Mouse (Mus musculus): ENCODE data around the gene Nrip1. TPM values are rescaled to one million over a fixed set of nuclear protein-coding genes. Genes with fewer than 3 reads are reported as not detected.

Nrip1 gene
- polyA plus RNA-seq, 1 experiment from 2014 or later: 29.0 TPM

- Histone ChIP-seq H3K9ac (replicated peaks; ENCODE audit: low read length) (no peak overlapping the region), H3K4me3 (ENCODE audit: low read depth, low read length) (no peak overlapping the region), H3K36me3 (replicated peaks; ENCODE audit: control insufficient read depth, insufficient read depth, low read depth, low read length) (no peaks in the 10 kb centered on the region), H3K27me3 (ENCODE audit: control insufficient read depth, insufficient read depth, low read length) (no peaks in the 10 kb centered on the region), H3K27ac (replicated peaks; ENCODE audit: low read depth, low read length) (no peak overlapping the region), H3K9me3 (replicated peaks; ENCODE audit: control insufficient read depth, low read length) (no peaks in the 10 kb centered on the region), H3K4me1 (ENCODE audit: control insufficient read depth, insufficient read depth, low read length) (no peaks in the 10 kb centered on the region), H3K4me2 (ENCODE audit: low read depth, low read length) (no peak overlapping the region)
- whole genome bisulfite sequencing: 91% methylated on average over 3 of the region's 3 CpGs
- ATAC-seq (replicated peaks; ENCODE audit: insufficient number of reproducible peaks, low FRiP score, low TSS enrichment, low read depth): no peak
- no peak for DNase-seq (ENCODE audit: low spot score)
Measured at GRCm38 (mm10) chr16:76315642-76316041, 58.0 kb downstream of the Nrip1 start.

- Histone ChIP-seq H3K9me3 (replicated peaks; ENCODE audit: control insufficient read depth, low read length) (no peaks in the 10 kb centered on the region), H3K4me2 (ENCODE audit: low read depth, low read length) (no peak overlapping the region), H3K27me3 (ENCODE audit: control insufficient read depth, insufficient read depth, low read length) (no peaks in the 10 kb centered on the region), H3K4me1 (ENCODE audit: control insufficient read depth, insufficient read depth, low read length) (no peaks in the 10 kb centered on the region), H3K27ac (replicated peaks; ENCODE audit: low read depth, low read length) (no peak overlapping the region), H3K36me3 (replicated peaks; ENCODE audit: control insufficient read depth, insufficient read depth, low read depth, low read length) (no peaks in the 10 kb centered on the region), H3K9ac (replicated peaks; ENCODE audit: low read length) (no peak overlapping the region), H3K4me3 (ENCODE audit: low read depth, low read length) (no peak overlapping the region)
- no peak for DNase-seq (ENCODE audit: low spot score)
- WGBS: 86% methylated on average over 12 of the region's 12 CpGs
- no peak for ATAC-seq (replicated peaks; ENCODE audit: insufficient number of reproducible peaks, low FRiP score, low TSS enrichment, low read depth)
Measured at GRCm38 (mm10) chr16:76314013-76314950, 59.3 kb downstream of the Nrip1 start.

- DNase-seq (ENCODE audit: low spot score) (no peak), ATAC-seq (replicated peaks; ENCODE audit: insufficient number of reproducible peaks, low FRiP score, low TSS enrichment, low read depth) (no peak)
- WGBS: 57% methylated on average over 1 of the region's 1 CpGs
- Histone ChIP-seq H3K4me2 (ENCODE audit: low read depth, low read length) (no peak overlapping the region), H3K9me3 (replicated peaks; ENCODE audit: control insufficient read depth, low read length) (no peaks in the 10 kb centered on the region), H3K9ac (replicated peaks; ENCODE audit: low read length) (no peak overlapping the region), H3K27ac (replicated peaks; ENCODE audit: low read depth, low read length) (no peak overlapping the region), H3K27me3 (ENCODE audit: control insufficient read depth, insufficient read depth, low read length) (no peaks in the 10 kb centered on the region), H3K4me1 (ENCODE audit: control insufficient read depth, insufficient read depth, low read length) (no peaks in the 10 kb centered on the region), H3K4me3 (ENCODE audit: low read depth, low read length) (no peak overlapping the region), H3K36me3 (replicated peaks; ENCODE audit: control insufficient read depth, insufficient read depth, low read depth, low read length) (no peaks in the 10 kb centered on the region)
Measured at GRCm38 (mm10) chr16:76312887-76313420, 60.7 kb downstream of the Nrip1 start.

- no peak for ATAC-seq (replicated peaks; ENCODE audit: insufficient number of reproducible peaks, low FRiP score, low TSS enrichment, low read depth)
- 88% methylated on average over 2 of the region's 2 CpGs for WGBS
Measured at GRCm38 (mm10) chr16:76310791-76311190, 62.8 kb downstream of the Nrip1 start.

GRCm38 (mm10) chr16:76310286-76310685, 63.3 kb downstream of the Nrip1 start:
- DNase-seq (ENCODE audit: low spot score) (no peak), ATAC-seq (replicated peaks; ENCODE audit: insufficient number of reproducible peaks, low FRiP score, low TSS enrichment, low read depth) (no peak)
- H3K4me3 ChIP-seq (ENCODE audit: low read depth, low read length): no peak overlapping the region
- H3K27me3 ChIP-seq (ENCODE audit: control insufficient read depth, insufficient read depth, low read length): no peaks in the 10 kb centered on the region
- no peaks in the 10 kb centered on the region for H3K4me1 ChIP-seq (ENCODE audit: control insufficient read depth, insufficient read depth, low read length)
- 80% methylated on average over 8 of the region's 8 CpGs for WGBS
- H3K9ac ChIP-seq (replicated peaks; ENCODE audit: low read length): no peak overlapping the region
- no peaks in the 10 kb centered on the region for H3K9me3 ChIP-seq (replicated peaks; ENCODE audit: control insufficient read depth, low read length)
- H3K36me3 ChIP-seq (replicated peaks; ENCODE audit: control insufficient read depth, insufficient read depth, low read depth, low read length): no peaks in the 10 kb centered on the region
- no peak overlapping the region for H3K27ac ChIP-seq (replicated peaks; ENCODE audit: low read depth, low read length)
- no peak overlapping the region for H3K4me2 ChIP-seq (ENCODE audit: low read depth, low read length)

More at GRCm38 (mm10) chr16:76310791-76311190, 62.8 kb downstream of the Nrip1 start:
- no peaks in the 10 kb centered on the region for H3K36me3 ChIP-seq (replicated peaks; ENCODE audit: control insufficient read depth, insufficient read depth, low read depth, low read length)
- H3K4me1 ChIP-seq (ENCODE audit: control insufficient read depth, insufficient read depth, low read length): no peaks in the 10 kb centered on the region
- H3K27ac ChIP-seq (replicated peaks; ENCODE audit: low read depth, low read length): no peak overlapping the region
- no peaks in the 10 kb centered on the region for H3K9me3 ChIP-seq (replicated peaks; ENCODE audit: control insufficient read depth, low read length)
- no peaks in the 10 kb centered on the region for H3K27me3 ChIP-seq (ENCODE audit: control insufficient read depth, insufficient read depth, low read length)
- H3K4me3 ChIP-seq (ENCODE audit: low read depth, low read length): no peak overlapping the region
- no peak overlapping the region for H3K4me2 ChIP-seq (ENCODE audit: low read depth, low read length)
- no peak overlapping the region for H3K9ac ChIP-seq (replicated peaks; ENCODE audit: low read length)
- no peak for DNase-seq (ENCODE audit: low spot score)

- H3K27ac ChIP-seq (replicated peaks; ENCODE audit: low read depth, low read length): no peak overlapping the region
- ATAC-seq (replicated peaks; ENCODE audit: insufficient number of reproducible peaks, low FRiP score, low TSS enrichment, low read depth) (no peak), DNase-seq (ENCODE audit: low spot score) (no peak)
- H3K4me1 ChIP-seq (ENCODE audit: control insufficient read depth, insufficient read depth, low read length): no peaks in the 10 kb centered on the region
- no peak overlapping the region for H3K9ac ChIP-seq (replicated peaks; ENCODE audit: low read length)
- no peaks in the 10 kb centered on the region for H3K36me3 ChIP-seq (replicated peaks; ENCODE audit: control insufficient read depth, insufficient read depth, low read depth, low read length)
- no peak overlapping the region for H3K4me2 ChIP-seq (ENCODE audit: low read depth, low read length)
- H3K4me3 ChIP-seq (ENCODE audit: low read depth, low read length): no peak overlapping the region
- H3K9me3 ChIP-seq (replicated peaks; ENCODE audit: control insufficient read depth, low read length): no peaks in the 10 kb centered on the region
- H3K27me3 ChIP-seq (ENCODE audit: control insufficient read depth, insufficient read depth, low read length): no peaks in the 10 kb centered on the region
- WGBS: 86% methylated on average over 7 of the region's 7 CpGs
Measured at GRCm38 (mm10) chr16:76309280-76309679, 64.3 kb downstream of the Nrip1 start.

- no peak overlapping the region for H3K27ac ChIP-seq (replicated peaks; ENCODE audit: low read depth, low read length)
- no peak for ATAC-seq (replicated peaks; ENCODE audit: insufficient number of reproducible peaks, low FRiP score, low TSS enrichment, low read depth)
- H3K9me3 ChIP-seq (replicated peaks; ENCODE audit: control insufficient read depth, low read length): no peaks in the 10 kb centered on the region
- H3K4me2 ChIP-seq (ENCODE audit: low read depth, low read length): no peak overlapping the region
- 85% methylated on average over 3 of the region's 3 CpGs for WGBS
- DNase-seq (ENCODE audit: low spot score): no peak
- H3K4me1 ChIP-seq (ENCODE audit: control insufficient read depth, insufficient read depth, low read length): no peaks in the 10 kb centered on the region
- no peak overlapping the region for H3K9ac ChIP-seq (replicated peaks; ENCODE audit: low read length)
- no peak overlapping the region for H3K4me3 ChIP-seq (ENCODE audit: low read depth, low read length)
- no peaks in the 10 kb centered on the region for H3K27me3 ChIP-seq (ENCODE audit: control insufficient read depth, insufficient read depth, low read length)
- no peaks in the 10 kb centered on the region for H3K36me3 ChIP-seq (replicated peaks; ENCODE audit: control insufficient read depth, insufficient read depth, low read depth, low read length)
Measured at GRCm38 (mm10) chr16:76307039-76307438, 66.6 kb downstream of the Nrip1 start.

- Histone ChIP-seq H3K4me1 (ENCODE audit: control insufficient read depth, insufficient read depth, low read length) (no peaks in the 10 kb centered on the region), H3K9me3 (replicated peaks; ENCODE audit: control insufficient read depth, low read length) (no peaks in the 10 kb centered on the region), H3K27ac (replicated peaks; ENCODE audit: low read depth, low read length) (no peak overlapping the region), H3K36me3 (replicated peaks; ENCODE audit: control insufficient read depth, insufficient read depth, low read depth, low read length) (no peaks in the 10 kb centered on the region), H3K27me3 (ENCODE audit: control insufficient read depth, insufficient read depth, low read length) (no peaks in the 10 kb centered on the region), H3K4me3 (ENCODE audit: low read depth, low read length) (no peak overlapping the region), H3K9ac (replicated peaks; ENCODE audit: low read length) (no peak overlapping the region), H3K4me2 (ENCODE audit: low read depth, low read length) (no peak overlapping the region)
- DNase-seq (ENCODE audit: low spot score) (no peak), ATAC-seq (replicated peaks; ENCODE audit: insufficient number of reproducible peaks, low FRiP score, low TSS enrichment, low read depth) (no peak)
- WGBS: 94% methylated on average over 4 of the region's 4 CpGs
Measured at GRCm38 (mm10) chr16:76306446-76306845, 67.2 kb downstream of the Nrip1 start.
